Mouse (Mus musculus) MEL (cell line): ENCODE results near the gene Slc4a3. TPM values are rescaled to one million over a fixed set of nuclear protein-coding genes. Genes with fewer than 3 reads are reported as not detected.

Experiments used
- DNase-seq: peaks from one replicate; pipeline ENCODE4 v3.0.0; 2011; ENCODE audit warnings: low read depth, low spot score
- H3K27ac ChIP-seq: 2 replicates; pipeline ENCODE4 v1.5.1; 2012; ENCODE audit warnings: low read depth, mild to moderate bottlenecking, control low read depth, low read length, moderate library complexity; ENCODE audit not compliant: control insufficient read depth
- H3K27me3 ChIP-seq, 2 experiments: fragments of 150-350 bp in 1 of 2; sonication (generic) in 1 of 2; 2 replicates each; pipeline ENCODE4 v1.6.1; 2012; ENCODE audit warnings: low read length in 2 of 2, mild to moderate bottlenecking in 2 of 2, improper control_type of control experiment in 1 of 2, moderate library complexity in 1 of 2; ENCODE audit not compliant: insufficient read depth in 2 of 2, control insufficient read depth in 1 of 2
- H3K36me3 ChIP-seq, 2 experiments: 2 replicates each; pipeline ENCODE4 v1.6.1; 2012 to 2014; ENCODE audit warnings: low read length in 2 of 2, improper control_type of control experiment in 1 of 2, inconsistent platforms in 1 of 2, mild to moderate bottlenecking in 1 of 2; ENCODE audit not compliant: insufficient read depth in 2 of 2, control insufficient read depth in 1 of 2
- H3K4me1 ChIP-seq, 2 experiments: fragments of 150-350 bp in 1 of 2; sonication (generic) in 1 of 2; 2 replicates each; pipeline ENCODE4 v1.6.1; 2012; ENCODE audit warnings: low read length in 2 of 2, improper control_type of control experiment in 1 of 2, mild to moderate bottlenecking in 1 of 2; ENCODE audit not compliant: insufficient read depth in 2 of 2, control insufficient read depth in 1 of 2
- H3K4me3 ChIP-seq, 2 experiments: fragments of 150-350 bp in 1 of 2; sonication (generic) in 1 of 2; 2 replicates each; pipeline ENCODE4 v1.5.1; 2012; ENCODE audit warnings: low read depth in 2 of 2, low read length in 2 of 2, mild to moderate bottlenecking in 2 of 2, moderate library complexity in 2 of 2, control low read depth in 1 of 2, improper control_type of control experiment in 1 of 2; ENCODE audit not compliant: control insufficient read depth in 1 of 2, insufficient read depth in 1 of 2
- H3K79me2 ChIP-seq: 2 replicates; pipeline ENCODE4 v1.6.1; 2012; ENCODE audit warnings: mild to moderate bottlenecking, low read length, moderate library complexity; ENCODE audit not compliant: control insufficient read depth, poor library complexity, insufficient read depth
- H3K9ac ChIP-seq: 2 replicates; pipeline ENCODE4 v1.6.1; 2012; ENCODE audit warnings: low read depth, mild to moderate bottlenecking, control low read depth, low read length, moderate library complexity; ENCODE audit not compliant: control insufficient read depth, poor library complexity, severe bottlenecking
- H3K9me3 ChIP-seq: fragments of 150-350 bp; sonication (generic); replicated peaks from 2 replicates; pipeline ENCODE4 v1.6.1; 2012; ENCODE audit warnings: mild to moderate bottlenecking, low read length, improper control_type of control experiment, moderate library complexity; ENCODE audit not compliant: insufficient read depth
- BHLHE40 ChIP-seq: IDR thresholded peaks from 2 replicates; pipeline ENCODE4 v1.6.1; 2012; ENCODE audit warnings: low read depth, mild to moderate bottlenecking, inconsistent platforms, low read length, improper control_type of control experiment, borderline replicate concordance
- CTCF ChIP-seq, 3 experiments: IDR thresholded peaks in 2 of 3; conservative IDR thresholded peaks in 1 of 3; 2 replicates each; pipeline ENCODE4 v1.5.1; 2011 to 2012; ENCODE audit warnings: low read length in 3 of 3, low read depth in 2 of 3, mild to moderate bottlenecking in 2 of 3, improper control_type of control experiment in 1 of 3, inconsistent platforms in 1 of 3, mixed read lengths in 1 of 3, moderate library complexity in 1 of 3; ENCODE audit not compliant: control insufficient read depth in 1 of 3, insufficient read depth in 1 of 3, poor library complexity in 1 of 3, severe bottlenecking in 1 of 3
- ELF1 ChIP-seq: IDR thresholded peaks from 2 replicates; pipeline ENCODE4 v1.6.1; 2014; ENCODE audit warnings: low read depth, mild to moderate bottlenecking, inconsistent platforms, low read length, improper control_type of control experiment, moderate library complexity
- GABPA ChIP-seq: IDR thresholded peaks from 2 replicates; pipeline ENCODE4 v1.6.1; 2012; ENCODE audit warnings: low read depth, mild to moderate bottlenecking, inconsistent platforms, low read length, improper control_type of control experiment, moderate library complexity
- HCFC1 ChIP-seq: IDR thresholded peaks from 2 replicates; pipeline ENCODE4 v1.6.1; 2012; ENCODE audit warnings: low read depth, mild to moderate bottlenecking, inconsistent platforms, low read length, improper control_type of control experiment, moderate library complexity
- MAX ChIP-seq: IDR thresholded peaks from 2 replicates; pipeline ENCODE4 v1.6.1; 2011; ENCODE audit warnings: low read length, improper control_type of control experiment
- MEF2A ChIP-seq: IDR thresholded peaks from 2 replicates; pipeline ENCODE4 v1.6.1; 2014; ENCODE audit warnings: low read depth, mild to moderate bottlenecking, inconsistent platforms, low read length, improper control_type of control experiment; ENCODE audit not compliant: poor library complexity, insufficient replicate concordance, severe bottlenecking; ENCODE audit errors: extremely low read depth
- MYB ChIP-seq: IDR thresholded peaks from 2 replicates; pipeline ENCODE4 v1.6.1; 2011; ENCODE audit warnings: mild to moderate bottlenecking, low read depth, low read length, improper control_type of control experiment
- POLR2AphosphoS2 ChIP-seq: IDR thresholded peaks from 2 replicates; pipeline ENCODE4 v1.6.1; 2011; ENCODE audit warnings: low read length, improper control_type of control experiment
- POLR2AphosphoS5 ChIP-seq: IDR thresholded peaks from 2 replicates; pipeline ENCODE4 v1.6.1; 2012; ENCODE audit warnings: low read depth, borderline replicate concordance, mild to moderate bottlenecking, inconsistent platforms, low read length, moderate library complexity, mixed read lengths
- RAD21 ChIP-seq: IDR thresholded peaks from 2 replicates; pipeline ENCODE4 v1.6.1; 2011; ENCODE audit warnings: mild to moderate bottlenecking, low read depth, low read length, improper control_type of control experiment
- SMC3 ChIP-seq: IDR thresholded peaks from 2 replicates; pipeline ENCODE4 v1.6.1; 2011; ENCODE audit warnings: low read depth, low read length, improper control_type of control experiment
- UBTF ChIP-seq: IDR thresholded peaks from 2 replicates; pipeline ENCODE4 v1.6.1; 2012; ENCODE audit warnings: low read depth, mild to moderate bottlenecking, inconsistent platforms, low read length, improper control_type of control experiment, moderate library complexity, borderline replicate concordance; ENCODE audit not compliant: insufficient read depth
- ZC3H11A ChIP-seq: IDR thresholded peaks from 2 replicates; pipeline ENCODE4 v1.6.1; 2012; ENCODE audit warnings: low read depth, mild to moderate bottlenecking, inconsistent platforms, low read length, improper control_type of control experiment
- ZKSCAN1 ChIP-seq: IDR thresholded peaks from 2 replicates; pipeline ENCODE4 v1.6.1; 2012; ENCODE audit warnings: low read depth, mild to moderate bottlenecking, inconsistent platforms, low read length, improper control_type of control experiment, moderate library complexity
- polyA plus RNA-seq, 2 experiments: library from polyadenylated mRNA; stranded (reverse) in 1 of 2; unstranded in 1 of 2; fragments of >175 nt in 1 of 2; fragments of >200 nt in 1 of 2; gene quantifications; 2 replicates each; pipeline versions ENCODE4 v1.2.1 to v1.2.4; 2012; ENCODE audit warnings: low replicate concordance in 2 of 2, low read depth in 1 of 2; ENCODE audit not compliant: insufficient read length in 2 of 2, insufficient read depth in 1 of 2, missing spikeins in 1 of 2
- total RNA-seq: library from RNA; depleted of rRNA; stranded (reverse); fragments of 300-350 nt; gene quantifications from 2 replicates; pipeline ENCODE4 v1.2.3, GENCODE M21; 2012

The Slc4a3 gene
- total and polyA plus RNA-seq, 3 experiments: not detected

GRCm38 (mm10) chr1:75537587-75537986 lies 8.5 kb upstream of the Slc4a3 start:
- Histone ChIP-seq H3K79me2 (no peaks in the 10 kb centered on the region), H3K4me3 (no peak overlapping the region), H3K36me3 (no peaks in the 10 kb centered on the region), H3K9me3 (no peaks in the 10 kb centered on the region), H3K9ac (no peak overlapping the region), H3K4me1 (no peaks in the 10 kb centered on the region), H3K27me3 (no peaks in the 10 kb centered on the region), H3K27ac (no peak overlapping the region)
- no peak for DNase-seq
- TF ChIP-seq CTCF (IDR thresholded peaks at IDR 0.05 in 2 of 3, conservative IDR thresholded peaks at IDR 0.05 in 1 of 3; ENCODE audit: control insufficient read depth in 1 of 3, insufficient read depth in 1 of 3, low read depth in 2 of 3, low read length in 3 of 3, poor library complexity in 1 of 3, severe bottlenecking in 1 of 3) (no peak), UBTF (no peak), RAD21 (no peak), POLR2AphosphoS2 (no peak), BHLHE40 (no peak), POLR2AphosphoS5 (no peak)

GRCm38 (mm10) chr1:75538597-75539190 lies 7.4 kb upstream of the Slc4a3 start:
- Histone ChIP-seq H3K9me3 (no peaks in the 10 kb centered on the region), H3K4me1 (no peaks in the 10 kb centered on the region), H3K36me3 (no peaks in the 10 kb centered on the region), H3K79me2 (no peaks in the 10 kb centered on the region), H3K27ac (no peak overlapping the region), H3K4me3 (no peak overlapping the region), H3K9ac (no peak overlapping the region), H3K27me3 (no peaks in the 10 kb centered on the region)
- no peak for DNase-seq
- no peak for TF ChIP-seq GABPA
- TF ChIP-seq POLR2AphosphoS5: no peak
- TF ChIP-seq MAX: no peak
- no peak for TF ChIP-seq MYB
- no peak for TF ChIP-seq SMC3
- TF ChIP-seq ELF1: no peak
- no peak for TF ChIP-seq BHLHE40
- TF ChIP-seq MEF2A: no peak
- TF ChIP-seq ZKSCAN1: no peak
- no peak for TF ChIP-seq ZC3H11A
- no peak for TF ChIP-seq HCFC1
